In genomic region chr12:100480642-100481442, GRCm38 (mm10) we compare ENCODE assay signal across 9 mouse cellular contexts. TPM values are rescaled to one million over a fixed set of nuclear protein-coding genes. Genes with fewer than 3 reads are reported as not detected.
DNase-seq lines count a peak whose midpoint lies in the region; ATAC-seq lines count a peak whose summit lies in the region.
"Had no signal": no experiment of that assay in that cellular context is flagged by ENCODE, and none has a peak within 500 bp of the region (broad histone marks: within the 10 kb centered on the region; RNA-seq: fewer than 3 reads in every experiment).

No protein-coding gene starts in this region.

- WGBS in liver, embryonic 13.5 days (ENCODE audit: insufficient replicate concordance) = 65% methylated on average over 15 of the region's 15 CpGs
- WGBS in liver, embryonic 11.5 days = 80% methylated on average over 15 of the region's 15 CpGs
- WGBS in intestine, embryonic 15.5 days = 82% methylated on average over 15 of the region's 15 CpGs

- no peak overlapping the region for H3K4me2 ChIP-seq in liver, embryonic 13.5 days
- no peak overlapping the region for H3K4me2 ChIP-seq in liver, embryonic 11.5 days
- no peak overlapping the region for H3K4me2 ChIP-seq in intestine, embryonic 15.5 days (replicated peaks)

- no peak overlapping the region for H3K4me3 ChIP-seq in liver, embryonic 13.5 days (replicated peaks)
- no peak overlapping the region for H3K4me3 ChIP-seq in liver, embryonic 11.5 days (ENCODE audit: low read depth, low read length)
- H3K4me3 ChIP-seq in intestine, embryonic 15.5 days (replicated peaks) = no peak overlapping the region
- H3K4me3 ChIP-seq: forebrain, embryonic 10.5 days had no signal

- H3K9me3 ChIP-seq in liver, embryonic 13.5 days (replicated peaks) = no peaks in the 10 kb centered on the region
- H3K9me3 ChIP-seq in liver, embryonic 11.5 days (ENCODE audit: control insufficient read depth, low read length) = no peaks in the 10 kb centered on the region
- no peaks in the 10 kb centered on the region for H3K9me3 ChIP-seq in intestine, embryonic 15.5 days
- H3K9me3 ChIP-seq: forebrain, embryonic 10.5 days had no signal

- H3K9ac ChIP-seq in liver, embryonic 13.5 days = no peak overlapping the region
- no peak overlapping the region for H3K9ac ChIP-seq in liver, embryonic 11.5 days (ENCODE audit: low read depth, low read length)
- H3K9ac ChIP-seq in intestine, embryonic 15.5 days = no peak overlapping the region

- no peak overlapping the region for H3K27ac ChIP-seq in liver, embryonic 13.5 days
- H3K27ac ChIP-seq in liver, embryonic 11.5 days (ENCODE audit: low read depth, low read length) = no peak overlapping the region
- 0 out of 2 replicates have a peak overlapping the region, but pooled peaks have one; percentile 36 for H3K27ac ChIP-seq in intestine, embryonic 15.5 days
- H3K27ac ChIP-seq: forebrain, embryonic 10.5 days had no signal

- H3K36me3 ChIP-seq in liver, embryonic 13.5 days = no peaks in the 10 kb centered on the region
- H3K36me3 ChIP-seq in liver, embryonic 11.5 days (ENCODE audit: control insufficient read depth, insufficient read depth, low read length) = no peaks in the 10 kb centered on the region
- no peaks in the 10 kb centered on the region for H3K36me3 ChIP-seq in intestine, embryonic 15.5 days

- no peaks in the 10 kb centered on the region for H3K27me3 ChIP-seq in liver, embryonic 13.5 days
- H3K27me3 ChIP-seq in liver, embryonic 11.5 days (replicated peaks; ENCODE audit: control insufficient read depth, insufficient read depth, low read length) = no peaks in the 10 kb centered on the region
- no peaks in the 10 kb centered on the region for H3K27me3 ChIP-seq in intestine, embryonic 15.5 days (replicated peaks)

- peaks cover 14% of the 10 kb centered on the region for H3K4me1 ChIP-seq in liver, embryonic 13.5 days (replicated peaks)
- H3K4me1 ChIP-seq in liver, embryonic 11.5 days (replicated peaks; ENCODE audit: control insufficient read depth, insufficient read depth, low read length) = peaks cover 7% of the 10 kb centered on the region; the same call in 1 of the 2 replicates
- peaks cover 7% of the 10 kb centered on the region; the same call in 1 of the 2 replicates for H3K4me1 ChIP-seq in intestine, embryonic 15.5 days (replicated peaks)

- DNase-seq in cerebellum, postnatal 10 days = peak; percentile 24 to 32
- no peak for DNase-seq in liver, embryonic 13.5 days
- no peak for DNase-seq in liver, embryonic 11.5 days (ENCODE audit: low spot score)
- DNase-seq in thymus, postnatal 14 days = no peak
- DNase-seq in adipocyte (ENCODE audit: low spot score) = no peak

- no peak for ATAC-seq in cerebellum, adult (ENCODE audit: insufficient number of reproducible peaks, low FRiP score, low TSS enrichment)
- ATAC-seq in liver, embryonic 13.5 days (ENCODE audit: low read depth) = peak; percentile 38; the same call in 1 of the 2 replicates
- no peak; the same call in 1 of the 2 replicates for ATAC-seq in liver, embryonic 11.5 days (replicated peaks; ENCODE audit: low FRiP score)
- no peak for ATAC-seq in intestine, embryonic 15.5 days
- ATAC-seq in neutrophil, adult 5-6 weeks (ENCODE audit: extremely low read depth, insufficient number of reproducible peaks, low FRiP score, poor library complexity, severe bottlenecking) = 0 out of 2 replicates have a peak, but pooled peaks have one; percentile 18

RNA-seq across cellular contexts. Expression of gene Ttc7b, which starts 39.8 kb away (rescaled TPM):
- 1.1 and 1.2 TPM in 2 replicates for polyA plus RNA-seq in liver, embryonic 13.5 days (2015; fragmentation: Nextera tagmentation; extraction: Ambion mirVana)
- polyA plus RNA-seq in liver, embryonic 11.5 days (2014; fragmentation: Nextera tagmentation; extraction: Ambion mirVana) = 5.6 and 6.2 TPM in 2 replicates
- 3.4 and 4.0 TPM in 2 replicates for polyA plus RNA-seq in intestine, embryonic 15.5 days (2015; fragmentation: Nextera tagmentation; extraction: Ambion mirVana)
- 21.6 and 25.8 TPM in 2 replicates for total RNA-seq in neutrophil, adult 5-6 weeks (2017)

Comparison
In these comparisons a context has a peak if more than half of its experiments do, and no peak if none do; other contexts are left out.
1. ATAC-seq: peak in liver, embryonic 13.5 days (single experiment) and neutrophil, adult 5-6 weeks (single experiment); none in cerebellum, adult (single experiment), liver, embryonic 11.5 days (single experiment) and intestine, embryonic 15.5 days (single experiment).
2. DNase-seq: peak in cerebellum, postnatal 10 days (2 of 2); none in liver, embryonic 13.5 days (single experiment), liver, embryonic 11.5 days (single experiment), thymus, postnatal 14 days (single experiment) and adipocyte (single experiment).